Mouse (Mus musculus) lung, postnatal 0 days (tissue): ENCODE measurements around the gene Pex7.

Experiments used
- CTCF ChIP-seq: IDR thresholded peaks from 2 replicates; pipeline ENCODE4 v1.5.1; 2016; ENCODE audit warnings: antibody characterized with exemption, mild to moderate bottlenecking
- EP300 ChIP-seq: IDR thresholded peaks from 2 replicates; pipeline ENCODE4 v1.6.1; 2016; ENCODE audit warnings: antibody characterized with exemption, mild to moderate bottlenecking, control low read depth

- no peak for TF ChIP-seq CTCF
- TF ChIP-seq EP300: no peak
Observed at GRCm38 (mm10) chr10:19893146-19893545, 14.3 kb downstream of the Pex7 start.
